Mouse (Mus musculus) intestine, embryonic 14.5 days (tissue): ENCODE measurements around the gene Sv2c. TPM values are rescaled to one million over a fixed set of nuclear protein-coding genes. Genes with fewer than 3 reads are reported as not detected.

Experiments used
- ATAC-seq: fragments of 200-750 bp; cut with Nextera tagmentation; replicated peaks from 2 replicates; pipeline ENCODE4 v1.8.0; 2017; ENCODE audit warnings: low read depth, moderate number of reproducible peaks, moderate TSS enrichment, moderate library complexity; ENCODE audit not compliant: low FRiP score, low TSS enrichment
- DNase-seq: peaks from one replicate; pipeline ENCODE4 v3.0.0-alpha.2; 2018; ENCODE audit warnings: low spot score
- H3K27ac ChIP-seq: fragments of 300-500 bp; sonication (generic); 2 replicates; pipeline ENCODE4 v1.5.1; 2014; ENCODE audit warnings: low read depth, mild to moderate bottlenecking, control low read depth
- H3K27me3 ChIP-seq: fragments of 300-500 bp; sonication (generic); replicated peaks from 2 replicates; pipeline ENCODE4 v1.6.1; 2014; ENCODE audit warnings: low read length, control low read depth; ENCODE audit not compliant: control insufficient read depth, insufficient read depth
- H3K36me3 ChIP-seq: fragments of 300-500 bp; sonication (generic); 2 replicates; pipeline ENCODE4 v1.6.1; 2014; ENCODE audit warnings: low read length, control low read depth; ENCODE audit not compliant: control insufficient read depth, insufficient read depth
- H3K4me1 ChIP-seq: fragments of 300-500 bp; sonication (generic); replicated peaks from 2 replicates; pipeline ENCODE4 v1.6.1; 2014; ENCODE audit warnings: low read length, control low read depth, mixed read lengths; ENCODE audit not compliant: control insufficient read depth, insufficient read depth
- H3K4me2 ChIP-seq: fragments of 300-500 bp; sonication (generic); 2 replicates; pipeline ENCODE4 v1.6.1; 2014; ENCODE audit warnings: low read length
- H3K4me3 ChIP-seq: fragments of 300-500 bp; sonication (generic); 2 replicates; pipeline ENCODE4 v1.5.1; 2014; ENCODE audit warnings: low read depth, low read length, control low read depth, mixed read lengths
- H3K9ac ChIP-seq: fragments of 300-500 bp; sonication (generic); 2 replicates; pipeline ENCODE4 v1.6.1; 2014; ENCODE audit warnings: mild to moderate bottlenecking, low read length
- H3K9me3 ChIP-seq: fragments of 300-500 bp; sonication (generic); 2 replicates; pipeline ENCODE4 v1.6.1; 2016; ENCODE audit warnings: low read length, control low read depth; ENCODE audit not compliant: control insufficient read depth
- WGBS: fragments of 180-500 bp; shearing (Covaris S2); extraction: QIAGEN DNeasy Blood & Tissue Kit; methylation state at CpG from one replicate; pipeline ENCODE4 v1.1.7; 2014; 5-methylcytosine and 5-hydroxymethylcytosine counted together
- polyA plus RNA-seq: library from polyadenylated mRNA; unstranded; fragments of >200 nt; fragmentation: Nextera tagmentation; extraction: Ambion mirVana; gene quantifications from 2 replicates; pipeline ENCODE4 v1.2.1, GENCODE M21; 2014

Sv2c gene
- polyA plus RNA-seq, 1 experiment from 2014 or later = 1.8 TPM

GRCm38 (mm10) chr13:95950434-95951091 lies 181.8 kb downstream of the Sv2c start:
- 66% methylated on average over 11 of the region's 11 CpGs for WGBS
- DNase-seq = peak; percentile 60
- H3K27me3 ChIP-seq = no peaks in the 10 kb centered on the region
- H3K27ac ChIP-seq = no peak overlapping the region
- H3K4me1 ChIP-seq = 0 out of 2 replicates have a peak, but pooled peaks cover 4% of the 10 kb centered on the region
- H3K4me3 ChIP-seq = no peak overlapping the region
- H3K9me3 ChIP-seq = no peaks in the 10 kb centered on the region
- no peak overlapping the region for H3K4me2 ChIP-seq
- H3K36me3 ChIP-seq = no peaks in the 10 kb centered on the region
- no peak for ATAC-seq
- no peak overlapping the region for H3K9ac ChIP-seq

- no peak overlapping the region for H3K27ac ChIP-seq
- H3K4me1 ChIP-seq = 0 out of 2 replicates have a peak, but pooled peaks cover 4% of the 10 kb centered on the region
- no peak overlapping the region for H3K4me3 ChIP-seq
- no peak overlapping the region for H3K4me2 ChIP-seq
- no peak overlapping the region for H3K9ac ChIP-seq
- DNase-seq = no peak
- H3K9me3 ChIP-seq = no peaks in the 10 kb centered on the region
- WGBS = 77% methylated on average over 4 of the region's 4 CpGs
- ATAC-seq = no peak
- no peaks in the 10 kb centered on the region for H3K27me3 ChIP-seq
- no peaks in the 10 kb centered on the region for H3K36me3 ChIP-seq
Observed at GRCm38 (mm10) chr13:95949356-95949755, 183.0 kb downstream of the Sv2c start.

- Histone ChIP-seq H3K36me3 (no peaks in the 10 kb centered on the region), H3K4me2 (no peak overlapping the region), H3K4me1 (0 out of 2 replicates have a peak, but pooled peaks cover 4% of the 10 kb centered on the region), H3K27ac (no peak overlapping the region), H3K9ac (no peak overlapping the region), H3K4me3 (no peak overlapping the region), H3K9me3 (no peaks in the 10 kb centered on the region), H3K27me3 (no peaks in the 10 kb centered on the region)
- ATAC-seq (no peak), DNase-seq (no peak)
- WGBS = 88% methylated on average over 4 of the region's 4 CpGs
Observed at GRCm38 (mm10) chr13:95948821-95949220, 183.6 kb downstream of the Sv2c start.

- Histone ChIP-seq H3K4me3 (no peak overlapping the region), H3K4me2 (no peak overlapping the region), H3K9ac (no peak overlapping the region), H3K36me3 (no peaks in the 10 kb centered on the region), H3K27me3 (no peaks in the 10 kb centered on the region), H3K4me1 (0 out of 2 replicates have a peak, but pooled peaks cover 4% of the 10 kb centered on the region), H3K9me3 (no peaks in the 10 kb centered on the region), H3K27ac (no peak overlapping the region)
- ATAC-seq (no peak), DNase-seq (no peak)
- WGBS = 90% methylated on average over 4 of the region's 4 CpGs
Observed at GRCm38 (mm10) chr13:95948394-95948793, 184.0 kb downstream of the Sv2c start.

GRCm38 (mm10) chr13:95945937-95946507 lies 186.4 kb downstream of the Sv2c start:
- Histone ChIP-seq H3K27ac (no peak overlapping the region), H3K27me3 (no peaks in the 10 kb centered on the region), H3K9ac (no peak overlapping the region), H3K4me1 (0 out of 2 replicates have a peak, but pooled peaks cover 4% of the 10 kb centered on the region), H3K36me3 (no peaks in the 10 kb centered on the region), H3K4me3 (no peak overlapping the region), H3K9me3 (no peaks in the 10 kb centered on the region), H3K4me2 (no peak overlapping the region)
- WGBS = 59% methylated on average over 5 of the region's 5 CpGs
- DNase-seq (no peak), ATAC-seq (no peak)

GRCm38 (mm10) chr13:95944621-95945020 lies 187.8 kb downstream of the Sv2c start:
- 88% methylated on average over 6 of the region's 6 CpGs for WGBS
- H3K9ac ChIP-seq = no peak overlapping the region
- H3K27me3 ChIP-seq = no peaks in the 10 kb centered on the region
- H3K9me3 ChIP-seq = no peaks in the 10 kb centered on the region
- no peak overlapping the region for H3K27ac ChIP-seq
- H3K4me2 ChIP-seq = no peak overlapping the region
- no peak overlapping the region for H3K4me3 ChIP-seq
- DNase-seq (no peak), ATAC-seq (no peak)
- no peaks in the 10 kb centered on the region for H3K4me1 ChIP-seq
- H3K36me3 ChIP-seq = no peaks in the 10 kb centered on the region

- Histone ChIP-seq H3K27me3 (no peaks in the 10 kb centered on the region), H3K4me3 (no peak overlapping the region), H3K36me3 (no peaks in the 10 kb centered on the region), H3K9me3 (no peaks in the 10 kb centered on the region), H3K9ac (no peak overlapping the region), H3K4me1 (no peaks in the 10 kb centered on the region), H3K4me2 (no peak overlapping the region), H3K27ac (no peak overlapping the region)
- DNase-seq = no peak
- WGBS = 85% methylated on average over 3 of the region's 3 CpGs
- no peak for ATAC-seq
Observed at GRCm38 (mm10) chr13:95943919-95944318, 188.5 kb downstream of the Sv2c start.

GRCm38 (mm10) chr13:95942587-95942986 lies 189.8 kb downstream of the Sv2c start:
- Histone ChIP-seq H3K27me3 (no peaks in the 10 kb centered on the region), H3K27ac (no peak overlapping the region), H3K4me1 (no peaks in the 10 kb centered on the region), H3K4me2 (no peak overlapping the region), H3K9ac (no peak overlapping the region), H3K9me3 (no peaks in the 10 kb centered on the region), H3K36me3 (no peaks in the 10 kb centered on the region), H3K4me3 (no peak overlapping the region)
- no peak for DNase-seq
- no peak for ATAC-seq
- 63% methylated on average over 2 of the region's 2 CpGs for WGBS

- Histone ChIP-seq H3K36me3 (no peaks in the 10 kb centered on the region), H3K27ac (no peak overlapping the region), H3K9ac (no peak overlapping the region), H3K4me2 (no peak overlapping the region), H3K27me3 (no peaks in the 10 kb centered on the region), H3K4me1 (no peaks in the 10 kb centered on the region), H3K9me3 (no peaks in the 10 kb centered on the region), H3K4me3 (no peak overlapping the region)
- WGBS = 83% methylated on average over 4 of the region's 4 CpGs
- DNase-seq (no peak), ATAC-seq (no peak)
Observed at GRCm38 (mm10) chr13:95941861-95942260, 190.5 kb downstream of the Sv2c start.
